Mouse (Mus musculus): ENCODE data around the gene Cdk5r1. TPM values are rescaled to one million over a fixed set of nuclear protein-coding genes. Genes with fewer than 3 reads are reported as not detected.
A peak's percentile ranks its signal among the peaks of the same experiment; 100 is the strongest.
"Not testable (repeated sequence)": the region's sequence is repeated elsewhere in the genome, so short reads cannot be mapped to it uniquely, and the experiment has no call there.

Gene Cdk5r1
- under 1 TPM; 0.45 to 0.59 TPM for total RNA-seq (2021)
- long read RNA-seq, experiment 1 = 0 reads
- long read RNA-seq, experiment 2 = 0 reads

DNA sequence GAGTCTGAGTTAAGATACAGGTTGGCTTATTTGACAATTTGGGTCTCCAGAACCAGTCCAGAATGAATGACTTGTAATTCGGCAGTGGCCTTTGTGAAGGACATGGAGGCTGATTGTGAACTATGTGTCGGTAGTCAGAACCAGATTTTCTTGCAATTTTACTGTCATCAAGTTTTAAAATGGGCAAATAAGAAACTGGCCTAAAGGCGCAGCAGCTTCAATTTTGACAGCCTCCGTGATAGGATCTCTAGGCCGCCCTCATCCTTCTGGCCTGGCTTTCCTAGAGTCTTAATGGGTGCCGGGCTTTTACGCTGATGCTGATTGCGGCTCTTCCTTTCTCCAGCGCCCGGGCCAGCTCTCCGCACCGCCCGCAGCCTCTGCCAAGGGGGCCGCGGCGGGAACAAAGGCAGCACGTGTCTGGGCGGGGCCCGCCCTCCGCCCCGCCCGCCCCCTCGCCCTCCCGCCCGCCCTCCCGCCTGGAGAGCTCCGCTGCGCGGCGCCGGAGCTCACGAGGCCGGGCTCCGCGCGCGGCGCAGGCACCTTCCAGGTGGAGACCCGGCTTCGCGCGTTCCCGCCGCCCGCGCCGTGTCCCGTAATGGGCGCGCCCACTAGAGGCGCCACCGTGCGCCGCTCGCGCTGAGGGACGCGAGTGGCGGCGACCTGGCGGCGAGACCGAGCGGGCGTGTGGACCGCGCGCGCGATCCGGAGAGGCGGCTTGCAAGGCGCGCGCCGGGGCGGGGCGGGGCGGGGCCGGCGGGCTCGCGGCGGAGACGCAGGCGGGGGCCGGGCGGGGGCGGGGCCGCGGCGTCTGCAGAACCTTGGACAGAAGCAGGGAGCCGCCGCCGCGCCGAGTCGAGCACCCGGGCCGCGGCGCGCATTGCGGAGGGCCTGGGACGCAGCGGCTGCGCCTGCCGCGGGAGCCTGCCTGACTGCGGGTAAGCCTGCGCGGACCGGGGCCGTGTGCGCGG lies at the start of gene Cdk5r1:
Cdk5r1 (plus strand) TSS at position 802 of the 968 bp plus-strand sequence.
- peak; percentile 88 to 91 for DNase-seq

DNA sequence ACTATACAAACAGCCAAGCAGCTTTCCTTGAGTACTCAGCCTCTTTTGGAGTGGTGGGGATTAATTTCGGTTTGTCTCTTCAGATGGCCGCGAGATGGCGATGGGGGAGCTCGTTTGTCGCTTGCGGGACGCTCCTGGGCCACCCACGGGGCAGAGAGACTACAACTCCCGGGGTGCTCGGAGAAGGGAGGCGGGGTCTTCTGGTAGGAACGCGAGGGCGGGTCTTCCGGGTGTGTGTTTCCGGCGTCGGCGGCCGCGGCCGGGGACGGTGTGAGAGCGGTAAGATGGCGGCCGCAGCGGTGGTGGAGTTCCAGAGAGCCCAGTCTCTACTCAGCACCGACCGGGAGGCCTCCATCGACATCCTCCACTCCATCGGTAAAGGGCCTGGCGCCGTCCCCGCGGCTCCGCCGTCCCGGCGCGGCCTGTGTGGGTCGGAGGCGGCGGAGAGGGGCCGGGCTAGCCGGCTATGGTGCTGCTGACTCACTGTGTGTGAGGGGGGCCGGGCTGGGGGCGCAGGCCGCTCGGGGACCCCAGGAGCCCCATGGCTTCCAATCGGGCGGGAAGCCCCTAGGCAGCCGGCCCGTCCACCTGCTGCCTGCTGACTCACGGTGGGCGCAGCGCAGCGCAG lies 48.3 kb upstream of the Cdk5r1 start, which contains the start of gene Psmd11:
Psmd11 (plus strand) TSS at position 235 of the 628 bp plus-strand sequence.
- DNase-seq = peak; percentile 96 to 98

DNA sequence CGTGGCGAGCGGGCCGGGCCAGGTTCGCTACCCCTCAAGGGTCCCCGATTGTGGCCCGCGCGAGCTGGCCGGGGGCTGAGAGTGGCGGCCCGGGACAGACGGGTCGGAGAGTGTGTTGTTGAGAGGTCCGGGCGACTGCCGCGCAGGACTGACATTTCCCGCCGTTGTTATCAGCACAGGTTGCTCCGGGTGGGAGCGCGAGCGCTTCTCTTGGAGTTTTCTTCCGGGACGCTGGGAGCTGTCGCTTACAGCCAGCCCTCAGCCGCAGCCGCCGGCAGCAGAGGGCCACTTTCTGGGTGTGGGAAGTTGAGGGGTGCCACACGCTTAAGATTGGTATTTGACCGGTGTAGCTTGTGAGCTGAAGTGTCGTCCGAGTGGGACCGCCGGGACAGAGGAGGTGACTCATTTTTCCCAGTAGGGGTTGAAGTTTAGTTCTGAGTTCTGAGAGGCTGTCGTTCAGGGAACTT lies 47.8 kb upstream of the Cdk5r1 start:
- peak in 1 of 2 experiments; percentile 60 for DNase-seq

DNA sequence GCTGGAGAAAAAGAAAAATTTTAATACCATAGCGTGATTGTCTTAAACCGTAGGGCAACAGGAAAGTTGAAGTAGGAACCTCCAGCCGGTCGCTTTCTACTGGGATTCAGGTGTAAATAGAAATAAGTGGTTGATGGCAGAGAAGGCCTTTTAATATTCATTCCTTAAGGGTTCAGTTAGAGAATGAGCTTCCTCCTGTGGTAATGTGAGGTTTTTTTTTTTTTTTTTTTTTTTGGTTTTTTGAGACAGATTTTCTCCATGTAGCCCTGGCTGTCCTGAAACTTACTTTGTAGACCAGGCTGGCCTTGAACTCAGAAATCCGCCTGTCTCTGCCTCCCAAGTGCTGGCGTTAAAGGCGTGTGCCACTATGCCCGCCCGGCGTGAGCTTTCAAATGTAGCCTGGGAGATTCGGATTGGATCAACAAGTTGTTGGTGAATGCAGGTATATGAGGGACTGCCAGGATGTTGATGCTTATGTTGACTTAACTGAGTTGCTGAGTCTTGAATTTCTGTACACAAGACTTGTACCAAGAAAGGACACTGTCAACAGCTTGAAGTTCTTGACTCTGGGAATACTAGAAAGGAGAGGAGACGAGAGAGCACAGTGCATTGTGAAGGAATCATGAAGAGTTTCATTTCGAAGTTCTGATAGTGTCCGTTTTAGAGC lies 47.2 kb upstream of the Cdk5r1 start:
- DNase-seq = no peak

DNA sequence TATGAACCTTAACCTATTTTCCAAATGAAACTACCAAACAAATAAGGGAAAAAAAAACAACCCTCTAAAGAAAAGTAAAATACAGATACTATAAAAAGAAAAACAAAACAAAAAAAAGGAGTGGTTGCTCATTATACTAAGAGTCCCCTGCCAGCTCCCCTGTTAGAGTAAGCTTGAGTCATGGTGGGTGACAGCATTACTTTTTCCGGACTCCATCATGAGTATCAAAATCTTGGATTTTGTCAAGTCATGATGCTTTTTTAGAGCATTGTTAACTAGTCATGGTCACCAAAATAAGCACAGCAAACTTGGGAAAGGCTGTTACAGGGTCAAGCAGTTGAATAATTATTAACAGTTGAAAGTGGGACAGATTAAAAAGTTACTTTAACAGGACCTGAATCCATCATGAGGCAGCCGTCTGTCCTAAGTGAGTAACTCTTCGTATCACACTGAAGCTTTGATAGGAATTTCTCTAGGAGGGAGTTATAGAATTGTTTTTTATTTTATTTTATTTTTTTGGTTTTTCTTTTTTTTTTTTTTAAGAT lies 46.4 kb upstream of the Cdk5r1 start:
- no peak for DNase-seq

DNA sequence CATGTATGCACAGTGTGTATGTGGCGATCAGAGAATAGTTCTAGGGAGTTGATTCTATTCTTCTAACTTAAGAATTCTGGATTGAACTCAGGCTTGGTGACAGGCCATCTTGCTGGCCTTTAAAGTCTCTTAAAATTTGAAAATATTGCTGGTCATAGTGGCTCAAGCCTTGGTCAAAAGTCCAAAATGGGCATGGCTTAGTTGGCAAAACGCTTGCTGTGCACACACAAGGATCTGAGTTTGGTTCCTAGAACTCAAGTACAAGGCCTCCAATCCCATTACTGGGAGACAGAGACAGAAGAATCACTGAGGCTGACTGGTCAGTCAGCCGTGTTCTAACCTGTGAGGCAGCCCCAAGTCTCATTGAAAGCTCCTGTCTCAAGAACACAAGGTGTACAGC lies 29.9 kb upstream of the Cdk5r1 start:
- DNase-seq = no peak

DNA sequence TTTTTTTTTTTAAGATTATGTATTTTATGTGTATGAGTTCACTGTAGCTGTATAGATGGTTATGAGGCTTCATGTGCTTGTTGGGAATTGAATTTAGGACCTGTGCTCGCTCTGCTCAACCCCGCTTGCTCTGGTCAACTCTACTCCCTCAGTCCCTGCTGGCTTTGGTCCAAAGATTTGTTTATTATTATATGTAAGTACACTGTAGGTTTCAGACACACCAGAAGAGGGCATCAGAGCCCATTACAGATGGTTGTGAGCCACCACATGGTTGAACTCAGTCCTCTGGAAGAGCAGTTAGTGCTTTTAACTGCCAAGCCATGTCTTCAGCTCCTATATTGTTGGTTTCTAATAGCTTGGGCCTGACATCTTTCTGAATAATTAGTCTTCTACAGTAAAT lies 27.0 kb upstream of the Cdk5r1 start:
- peak in 1 of 2 experiments; percentile 8 for DNase-seq

DNA sequence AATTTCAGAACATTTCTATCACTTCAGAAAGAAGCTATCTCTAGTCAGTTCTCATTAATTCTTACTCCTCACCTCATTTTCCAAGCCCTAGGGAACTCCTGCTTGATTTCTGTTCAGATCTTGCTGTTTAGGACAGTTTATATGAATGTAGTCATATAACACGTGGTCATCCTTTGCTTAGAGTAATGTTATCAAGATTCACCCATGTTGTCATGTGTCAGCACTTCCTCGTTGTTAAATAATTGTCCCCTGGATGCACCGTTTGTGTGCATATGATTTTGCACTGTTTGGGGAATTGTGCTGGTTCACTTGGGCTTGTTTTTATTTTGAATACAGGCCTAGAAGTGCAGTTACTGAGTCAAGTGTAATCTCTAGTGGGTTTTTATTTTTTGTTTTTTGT lies 24.6 kb upstream of the Cdk5r1 start:
- DNase-seq = no peak

DNA sequence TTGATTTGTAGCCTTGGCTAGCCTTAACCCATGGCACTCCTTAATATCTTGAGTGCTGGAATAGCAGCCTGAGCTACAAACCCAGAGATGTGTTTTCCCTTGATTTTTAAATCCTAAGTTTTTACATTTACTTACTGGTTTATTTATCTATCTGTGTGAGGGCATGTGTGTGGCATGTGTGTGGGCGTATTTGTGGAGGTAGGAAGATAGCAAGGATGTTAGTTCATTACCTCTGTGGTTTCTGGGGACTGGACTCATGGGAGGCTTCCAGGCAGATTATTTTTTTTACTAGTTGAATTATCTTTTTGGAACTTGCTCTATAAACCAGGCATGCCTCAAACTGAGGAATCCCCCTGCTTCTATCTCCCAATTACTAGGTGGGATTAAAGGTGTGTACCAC lies 23.6 kb upstream of the Cdk5r1 start:
- no peak for DNase-seq

DNA sequence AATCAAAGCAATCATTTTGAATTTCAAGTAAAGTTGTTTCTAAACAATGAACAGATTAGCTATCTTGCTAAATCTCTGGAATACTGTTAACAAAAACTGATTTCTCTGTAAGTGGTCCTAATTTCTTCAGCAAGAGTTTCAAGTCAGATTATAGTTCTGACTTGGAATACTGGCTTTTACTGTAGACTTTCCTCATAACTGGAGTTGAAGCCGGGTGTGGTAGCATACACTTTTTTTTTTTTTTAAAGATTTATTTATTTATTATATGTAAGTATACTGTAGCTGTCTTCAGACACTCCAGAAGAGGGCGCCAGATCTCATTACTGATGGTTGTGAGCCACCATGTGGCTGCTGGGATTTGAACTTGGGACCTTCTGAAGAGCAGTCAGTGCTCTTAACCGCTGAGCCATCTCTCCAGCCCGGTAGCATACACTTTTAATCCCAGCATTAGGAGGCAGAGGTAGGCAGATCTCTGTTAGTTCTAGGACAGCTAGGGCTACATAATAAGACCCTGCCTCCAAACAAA lies 13.2 kb upstream of the Cdk5r1 start:
- not testable (repeated sequence) for DNase-seq

DNA sequence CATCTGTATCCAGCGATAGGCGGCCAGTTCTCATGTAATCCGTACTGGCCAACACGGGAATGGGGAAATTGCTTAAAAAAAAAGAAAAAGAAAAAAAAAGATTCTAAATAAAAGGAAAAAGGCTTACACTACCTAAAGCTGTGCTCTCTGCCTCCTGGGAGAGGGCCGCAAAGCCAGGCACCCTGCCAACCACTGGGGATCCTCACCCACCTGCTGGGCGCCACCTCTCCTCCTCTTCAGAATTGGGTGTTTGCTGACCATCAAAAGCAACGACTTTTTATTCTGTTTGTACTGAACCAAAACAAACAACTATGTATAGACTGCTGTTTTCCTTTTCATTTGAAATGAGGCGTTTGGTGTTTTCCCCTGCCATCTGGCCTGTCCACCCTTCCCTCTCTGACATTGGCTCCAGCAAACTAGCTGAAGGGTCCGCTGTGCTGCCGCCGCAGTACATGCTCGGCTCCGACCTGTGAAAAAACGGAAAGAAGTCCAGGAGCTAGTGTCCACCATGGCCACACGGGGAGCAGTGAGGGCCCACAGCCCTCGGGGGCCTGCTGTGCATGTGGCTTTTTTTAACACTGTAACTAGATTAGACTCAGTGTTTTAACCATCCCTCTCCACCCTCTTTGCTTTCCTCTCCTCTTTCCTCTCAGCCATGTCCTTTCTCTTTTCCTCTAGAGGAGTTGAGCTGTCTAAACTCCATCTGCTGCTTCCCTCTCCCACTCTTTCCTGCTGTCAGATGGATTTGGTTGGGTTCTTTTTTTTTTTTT lies 4.8 kb upstream of the Cdk5r1 start:
- DNase-seq = no peak

DNA sequence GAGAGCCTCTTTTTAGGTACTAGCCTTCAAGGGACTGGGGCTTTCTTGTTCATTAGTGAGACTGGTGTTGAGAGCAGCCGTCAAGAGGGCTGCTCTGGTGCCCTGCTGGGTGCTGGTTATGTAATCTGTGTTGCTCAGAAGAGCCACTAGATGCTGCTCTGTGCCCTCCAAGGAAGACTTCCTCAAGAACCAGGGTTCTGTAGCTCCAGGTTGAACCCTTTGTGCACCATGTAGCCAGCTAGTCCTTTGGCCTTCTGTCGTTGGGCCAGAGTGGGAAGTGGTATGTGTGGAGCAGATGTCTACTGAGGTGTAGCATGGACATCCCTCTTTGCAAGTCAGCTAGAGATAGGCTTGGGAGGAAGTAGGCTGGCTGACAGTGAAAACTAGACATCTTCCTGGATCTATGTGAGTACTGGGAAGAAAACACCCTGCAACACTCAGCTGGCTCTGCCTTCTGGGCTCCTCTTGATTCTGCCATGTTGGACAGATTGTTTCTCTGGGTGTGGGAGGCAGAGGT lies 2.6 kb upstream of the Cdk5r1 start:
- DNase-seq = no peak

DNA sequence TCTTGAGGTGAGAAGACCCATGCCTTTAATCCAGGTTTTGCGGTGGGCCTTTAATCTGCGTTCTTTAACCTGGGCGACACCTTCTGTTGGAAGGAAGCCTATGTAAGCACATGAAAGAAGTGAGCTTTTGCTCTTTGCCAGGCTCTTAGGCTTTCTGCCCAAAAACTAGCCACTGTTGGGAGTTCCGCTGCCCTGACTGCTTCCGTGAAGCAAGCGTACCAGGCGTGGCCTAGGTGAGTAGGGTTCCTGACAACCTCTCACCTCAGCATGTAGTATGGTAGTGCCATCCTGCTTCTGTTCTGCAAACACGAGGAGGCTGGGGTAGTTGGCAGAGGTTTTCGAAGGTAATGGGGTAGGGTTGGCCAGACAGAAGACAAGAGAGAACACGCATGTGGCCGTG lies 2.0 kb upstream of the Cdk5r1 start:
- no peak for DNase-seq

DNA sequence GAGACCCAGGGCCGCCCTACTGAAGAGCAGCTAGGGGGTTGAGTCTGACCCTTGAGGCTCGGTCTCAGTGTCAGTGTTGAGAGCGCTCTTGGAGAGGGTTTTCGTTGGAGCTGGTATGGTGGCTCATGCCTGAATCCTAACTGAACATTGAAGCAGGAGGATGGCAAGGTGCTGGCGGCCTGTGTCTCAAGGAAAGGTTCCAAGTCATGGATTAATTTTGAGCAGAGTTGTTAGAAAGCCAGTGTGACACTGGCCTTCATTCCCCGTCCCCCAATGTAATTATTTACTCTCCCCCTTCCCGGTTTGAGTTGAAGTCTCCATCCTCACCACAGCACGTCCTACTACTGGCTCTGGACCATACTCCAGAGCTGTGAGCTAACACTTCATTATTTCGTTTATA lies 1.3 kb upstream of the Cdk5r1 start:
- DNase-seq = no peak

DNA sequence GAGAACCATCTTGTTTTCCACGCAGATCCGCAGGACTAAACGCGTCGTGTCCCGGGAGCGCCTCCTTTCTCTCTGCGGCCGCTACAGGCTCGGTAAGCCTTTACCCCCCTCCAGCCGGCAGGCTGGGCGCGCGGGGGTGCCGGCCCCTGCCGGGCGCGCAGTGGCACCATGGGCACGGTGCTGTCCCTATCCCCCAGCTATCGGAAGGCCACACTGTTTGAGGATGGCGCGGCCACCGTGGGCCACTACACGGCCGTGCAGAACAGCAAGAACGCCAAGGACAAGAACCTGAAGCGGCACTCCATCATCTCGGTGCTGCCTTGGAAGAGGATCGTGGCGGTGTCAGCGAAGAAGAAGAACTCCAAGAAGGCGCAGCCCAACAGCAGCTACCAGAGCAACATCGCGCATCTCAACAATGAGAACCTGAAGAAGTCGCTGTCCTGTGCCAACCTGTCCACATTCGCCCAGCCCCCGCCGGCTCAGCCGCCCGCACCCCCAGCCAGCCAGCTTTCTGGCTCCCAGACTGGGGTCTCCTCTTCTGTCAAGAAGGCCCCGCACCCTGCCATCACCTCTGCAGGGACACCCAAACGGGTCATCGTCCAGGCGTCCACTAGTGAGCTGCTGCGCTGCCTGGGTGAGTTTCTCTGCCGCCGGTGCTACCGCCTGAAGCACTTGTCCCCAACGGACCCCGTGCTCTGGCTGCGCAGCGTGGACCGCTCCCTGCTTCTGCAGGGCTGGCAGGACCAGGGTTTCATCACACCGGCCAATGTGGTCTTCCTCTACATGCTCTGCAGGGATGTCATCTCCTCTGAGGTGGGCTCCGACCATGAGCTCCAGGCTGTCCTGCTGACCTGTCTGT lies 747 bp downstream of the Cdk5r1 start:
- DNase-seq = peak in 1 of 2 experiments; percentile 21

DNA sequence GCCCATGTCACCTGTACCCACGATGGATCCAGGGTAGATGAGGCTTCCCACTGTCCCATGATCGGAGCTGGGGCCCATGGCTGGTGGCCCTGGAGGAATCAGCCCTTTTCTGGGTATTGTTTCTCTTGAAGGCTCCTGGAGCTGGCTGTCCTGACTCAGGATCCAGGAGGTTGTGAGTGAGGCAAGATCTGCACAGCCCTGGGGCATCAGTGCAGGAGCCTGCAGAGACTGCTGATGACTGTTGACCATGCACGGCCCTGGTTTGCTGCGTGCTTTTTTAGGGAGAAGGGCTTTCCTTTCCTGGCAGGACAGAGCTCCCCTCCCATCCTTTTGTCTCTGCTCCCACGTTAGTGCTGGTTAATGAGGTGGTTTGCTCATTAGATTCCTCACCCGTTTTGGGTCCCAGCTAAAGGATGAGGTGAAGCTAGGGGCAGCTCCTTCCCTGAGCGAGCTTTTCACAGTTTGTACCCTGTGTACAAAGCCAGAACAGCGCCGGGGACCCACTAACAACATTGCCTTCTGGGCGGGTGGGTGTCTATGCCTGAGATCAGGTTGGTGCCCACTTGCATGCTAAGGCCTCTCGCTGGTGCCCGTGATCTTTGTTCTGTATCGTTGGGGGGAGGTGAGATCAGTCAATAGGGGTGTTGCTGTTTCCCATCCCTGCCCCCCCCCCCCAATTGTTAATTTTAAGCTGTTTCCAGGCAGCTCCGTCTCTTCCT lies 2.0 kb downstream of the Cdk5r1 start:
- DNase-seq = no peak

DNA sequence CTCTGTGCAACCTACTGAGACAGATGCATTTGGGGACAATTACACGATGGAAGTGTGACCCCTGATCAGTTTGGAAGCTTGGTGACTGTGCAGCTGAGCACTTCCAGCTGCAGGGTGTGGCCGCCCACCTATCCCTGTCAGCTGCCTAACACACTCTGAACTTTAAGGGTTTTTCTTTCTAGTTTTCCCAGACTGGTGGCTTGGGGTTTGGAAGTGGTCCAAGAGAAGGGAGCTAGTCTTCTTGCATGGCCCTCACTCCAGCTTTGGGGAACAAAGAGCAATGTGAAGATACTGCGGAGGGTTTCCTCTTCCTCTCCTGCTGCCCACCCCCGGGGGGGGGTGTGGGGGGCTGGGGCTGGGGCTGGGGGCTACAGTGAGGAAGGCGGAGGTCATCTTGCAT lies 2.6 kb downstream of the Cdk5r1 start:
- no peak for DNase-seq

DNA sequence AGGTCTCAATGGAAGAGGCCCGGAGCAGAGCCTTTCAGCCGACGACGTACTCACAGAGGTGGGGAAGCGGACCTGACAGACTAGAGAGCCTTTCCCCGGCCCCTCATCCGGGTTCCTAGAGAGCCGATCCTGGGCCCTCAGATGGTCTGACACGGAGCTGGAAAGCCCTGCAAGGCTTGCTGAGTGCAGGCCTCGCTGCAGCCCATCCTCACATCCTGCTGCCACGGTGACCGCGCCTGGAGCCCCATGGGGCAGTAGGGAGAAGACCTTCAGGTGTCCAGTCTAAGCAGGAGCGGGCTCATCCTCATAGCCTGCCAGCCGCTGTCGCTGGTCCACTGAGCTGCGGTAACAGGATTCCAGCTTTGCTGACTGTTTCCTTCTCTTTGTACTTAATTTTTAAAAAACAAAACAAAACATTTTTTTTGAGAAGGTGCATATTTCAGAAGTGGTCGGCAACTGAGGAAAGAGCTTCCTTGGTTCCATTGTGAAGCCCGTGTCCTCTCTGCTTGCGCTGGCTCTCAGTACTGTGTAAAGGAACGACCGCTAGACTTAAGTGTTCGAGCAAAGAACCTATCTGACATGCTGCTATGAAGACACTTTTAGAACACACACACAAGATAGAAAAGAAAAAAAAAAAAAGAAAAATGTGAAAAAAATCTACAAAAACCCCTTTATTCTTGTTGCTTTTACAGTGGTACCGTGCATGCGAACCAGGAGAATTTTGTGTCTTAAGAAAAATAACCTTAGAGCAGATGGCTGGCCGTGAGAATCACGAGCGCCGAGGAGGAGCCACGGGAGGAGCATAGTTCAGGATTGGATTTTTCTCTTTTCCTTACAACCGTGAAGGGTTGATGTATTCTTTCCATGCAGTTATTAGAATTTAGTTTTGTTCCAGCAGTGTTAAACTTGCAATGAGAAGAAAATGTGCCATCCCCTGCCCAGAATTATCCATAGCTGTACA lies 3.4 kb downstream of the Cdk5r1 start:
- no peak for DNase-seq

Data from heart, adult 18-20 months (tissue).